Mouse (Mus musculus): ENCODE data around the gene Tmem38b. TPM values are rescaled to one million over a fixed set of nuclear protein-coding genes. Genes with fewer than 3 reads are reported as not detected.

Gene Tmem38b
- polyA plus RNA-seq (2017; shearing (Covaris generic)) = 15.8 TPM

GRCm38 (mm10) chr4:53825821-53826605, at the start of gene Tmem38b:
Gene Tmem38b (plus strand): TSS chr4:53826045.

Other genes with a start within 250 kb of the Tmem38b start
- 0.76 TPM for gene Fsd1l, start 194.6 kb upstream of the Tmem38b start, polyA plus RNA-seq (2017; shearing (Covaris generic))
- gene Fktn, start 112.0 kb upstream of the Tmem38b start, polyA plus RNA-seq (2017; shearing (Covaris generic)) = 4.0 TPM
- not detected for gene Tal2, start 46.3 kb upstream of the Tmem38b start, polyA plus RNA-seq (2017; shearing (Covaris generic))

Measured in effector memory CD4-positive, alpha-beta T cell, adult 5 months (primary cell).